Mouse (Mus musculus): ENCODE data around the gene Upf1. TPM values are rescaled to one million over a fixed set of nuclear protein-coding genes. Genes with fewer than 3 reads are reported as not detected.

The Upf1 gene
- polyA plus RNA-seq, 1 experiment from 2014 or later = 18.1 TPM

Other genes with a start within 250 kb of the Upf1 start
- gene Ncan, start 232.4 kb downstream of the Upf1 start, polyA plus RNA-seq (2014; fragmentation: Nextera tagmentation; extraction: Ambion mirVana) = 0.26 and 0.34 TPM in 2 replicates
- 23.0 and 26.2 TPM in 2 replicates for gene Nr2c2ap, start 221.9 kb downstream of the Upf1 start, polyA plus RNA-seq (2014; fragmentation: Nextera tagmentation; extraction: Ambion mirVana)
- gene Rfxank, start 214.1 kb downstream of the Upf1 start, polyA plus RNA-seq (2014; fragmentation: Nextera tagmentation; extraction: Ambion mirVana) = 18.1 and 21.0 TPM in 2 replicates
- gene Borcs8, start 213.8 kb downstream of the Upf1 start, polyA plus RNA-seq (2014; fragmentation: Nextera tagmentation; extraction: Ambion mirVana) = 46.7 and 50.3 TPM in 2 replicates
- gene Mef2b, start 213.6 kb downstream of the Upf1 start, polyA plus RNA-seq (2014; fragmentation: Nextera tagmentation; extraction: Ambion mirVana) = 0.22 TPM in 1 of 2 replicates, not detected in the other
- gene Tmem161a, start 180.9 kb downstream of the Upf1 start, polyA plus RNA-seq (2014; fragmentation: Nextera tagmentation; extraction: Ambion mirVana) = 73.0 and 77.4 TPM in 2 replicates
- 5.8 and 7.1 TPM in 2 replicates for gene Slc25a42, start 141.0 kb downstream of the Upf1 start, polyA plus RNA-seq (2014; fragmentation: Nextera tagmentation; extraction: Ambion mirVana)
- gene Sugp2, start 119.1 kb downstream of the Upf1 start, polyA plus RNA-seq (2014; fragmentation: Nextera tagmentation; extraction: Ambion mirVana) = 23.1 and 29.1 TPM in 2 replicates
- gene Armc6, start 118.8 kb downstream of the Upf1 start, polyA plus RNA-seq (2014; fragmentation: Nextera tagmentation; extraction: Ambion mirVana) = 12.1 and 16.5 TPM in 2 replicates
- gene Homer3, start 70.5 kb downstream of the Upf1 start, polyA plus RNA-seq (2014; fragmentation: Nextera tagmentation; extraction: Ambion mirVana) = 22.2 and 25.0 TPM in 2 replicates
- gene Ddx49, start 50.8 kb downstream of the Upf1 start, polyA plus RNA-seq (2014; fragmentation: Nextera tagmentation; extraction: Ambion mirVana) = 28.9 and 33.7 TPM in 2 replicates
- 294 and 319 TPM in 2 replicates for gene Cope, start 50.8 kb downstream of the Upf1 start, polyA plus RNA-seq (2014; fragmentation: Nextera tagmentation; extraction: Ambion mirVana)
- gene Cers1, start 37.5 kb downstream of the Upf1 start, polyA plus RNA-seq (2014; fragmentation: Nextera tagmentation; extraction: Ambion mirVana) = 1.8 and 2.3 TPM in 2 replicates
- 0.57 TPM in 1 of 2 replicates, not detected in the other for gene Gdf1, start 23.5 kb downstream of the Upf1 start, polyA plus RNA-seq (2014; fragmentation: Nextera tagmentation; extraction: Ambion mirVana)
- 3.0 and 4.6 TPM in 2 replicates for gene Comp, start 20.3 kb upstream of the Upf1 start, polyA plus RNA-seq (2014; fragmentation: Nextera tagmentation; extraction: Ambion mirVana)
- gene Crtc1, start 86.3 kb upstream of the Upf1 start, polyA plus RNA-seq (2014; fragmentation: Nextera tagmentation; extraction: Ambion mirVana) = 12.2 and 14.1 TPM in 2 replicates
- gene Klhl26, start 123.7 kb upstream of the Upf1 start, polyA plus RNA-seq (2014; fragmentation: Nextera tagmentation; extraction: Ambion mirVana) = 9.6 and 9.8 TPM in 2 replicates
- 0.31 TPM in 1 of 2 replicates, not detected in the other for gene Tmem59l, start 134.1 kb upstream of the Upf1 start, polyA plus RNA-seq (2014; fragmentation: Nextera tagmentation; extraction: Ambion mirVana)
- 0.42 and 2.0 TPM in 2 replicates for gene Crlf1, start 139.9 kb upstream of the Upf1 start, polyA plus RNA-seq (2014; fragmentation: Nextera tagmentation; extraction: Ambion mirVana)
- gene Rex1bd, start 153.5 kb upstream of the Upf1 start, polyA plus RNA-seq (2014; fragmentation: Nextera tagmentation; extraction: Ambion mirVana) = 129 and 138 TPM in 2 replicates
- gene Uba52, start 157.5 kb upstream of the Upf1 start, polyA plus RNA-seq (2014; fragmentation: Nextera tagmentation; extraction: Ambion mirVana) = 900 and 1,040 TPM in 2 replicates
- gene Fkbp8, start 174.4 kb upstream of the Upf1 start, polyA plus RNA-seq (2014; fragmentation: Nextera tagmentation; extraction: Ambion mirVana) = 189 and 209 TPM in 2 replicates
- gene Kxd1, start 174.7 kb upstream of the Upf1 start, polyA plus RNA-seq (2014; fragmentation: Nextera tagmentation; extraction: Ambion mirVana) = 79.3 and 85.7 TPM in 2 replicates
- gene Ell, start 186.2 kb upstream of the Upf1 start, polyA plus RNA-seq (2014; fragmentation: Nextera tagmentation; extraction: Ambion mirVana) = 13.0 and 13.2 TPM in 2 replicates
- 59.5 and 69.8 TPM in 2 replicates for gene Isyna1, start 241.1 kb upstream of the Upf1 start, polyA plus RNA-seq (2014; fragmentation: Nextera tagmentation; extraction: Ambion mirVana)

Measured in heart, embryonic 14.5 days (tissue).